Mouse (Mus musculus): ENCODE results near the gene Foxn3. TPM values are rescaled to one million over a fixed set of nuclear protein-coding genes. Genes with fewer than 3 reads are reported as not detected.

Gene Foxn3
- total RNA-seq, 1 experiment from 2014 or later: 98.9 TPM

GRCm38 (mm10) chr12:99162639-99163341, 400.6 kb downstream of the Foxn3 start:
- no peak for DNase-seq

- DNase-seq: no peak
These were observed 401.2 kb downstream of the Foxn3 start for GRCm38 (mm10) chr12:99162188-99162587.

DNA sequence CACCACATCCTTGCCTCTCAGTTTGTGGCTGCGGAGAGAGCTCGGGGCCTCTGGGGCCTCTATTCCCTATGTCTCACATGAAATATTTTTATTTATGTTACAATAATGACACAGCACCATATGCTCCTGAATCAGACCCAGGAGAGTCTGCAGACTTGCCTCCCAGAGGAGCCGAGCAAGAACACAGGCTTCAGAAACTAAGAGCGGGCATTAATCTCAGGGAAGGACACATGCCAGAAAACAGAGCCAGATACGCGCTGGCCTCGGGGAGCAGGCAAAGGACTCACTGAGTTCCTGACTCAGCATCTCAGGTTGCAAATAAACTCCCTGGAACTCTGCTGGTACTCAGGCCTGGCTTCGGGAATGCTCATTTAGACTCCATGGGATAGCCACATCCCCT, 403.3 kb downstream of the Foxn3 start:
- DNase-seq: peak; percentile 39

DNA sequence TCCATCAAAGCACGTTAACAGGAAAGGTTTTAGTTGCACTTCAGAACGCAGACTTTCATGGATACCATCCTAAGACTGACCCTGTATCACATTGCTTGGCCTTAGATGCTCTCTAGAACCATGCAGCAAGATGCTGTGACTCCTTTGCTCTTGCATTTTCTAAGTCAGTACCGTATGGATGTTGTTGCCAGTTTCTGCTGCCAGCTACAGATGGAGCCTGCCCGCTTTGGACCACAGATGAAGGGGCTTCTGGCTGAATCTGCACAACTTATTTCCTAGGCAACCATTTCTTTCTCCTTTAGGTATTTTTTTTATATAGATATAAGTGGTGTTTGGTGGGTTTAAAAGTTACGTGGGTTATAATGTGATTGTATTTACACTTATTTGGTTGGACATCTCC, 407.5 kb downstream of the Foxn3 start:
- no peak for DNase-seq

DNA sequence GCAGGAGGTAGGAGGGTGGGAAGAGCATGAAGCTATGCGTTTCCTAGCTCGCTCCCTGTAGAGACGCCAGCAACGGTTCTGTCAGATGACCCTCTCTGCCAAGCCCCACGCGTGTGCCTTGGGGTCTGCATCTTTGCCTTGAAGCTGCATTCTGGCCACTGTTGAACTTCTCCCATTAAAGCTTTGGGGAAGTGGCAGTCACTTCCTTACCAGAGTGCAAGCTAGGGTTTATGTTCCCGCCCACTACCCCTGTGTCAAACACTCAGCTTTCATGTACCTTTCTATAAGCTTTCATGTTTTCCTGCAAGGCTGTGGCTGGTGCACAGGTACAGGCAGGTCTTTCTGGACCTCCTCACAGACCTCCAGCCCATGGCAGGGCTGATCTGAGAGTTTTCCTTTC, 409.2 kb downstream of the Foxn3 start:
- DNase-seq: no peak

GRCm38 (mm10) chr12:99153664-99154063, 409.7 kb downstream of the Foxn3 start:
- no peak for DNase-seq

DNA sequence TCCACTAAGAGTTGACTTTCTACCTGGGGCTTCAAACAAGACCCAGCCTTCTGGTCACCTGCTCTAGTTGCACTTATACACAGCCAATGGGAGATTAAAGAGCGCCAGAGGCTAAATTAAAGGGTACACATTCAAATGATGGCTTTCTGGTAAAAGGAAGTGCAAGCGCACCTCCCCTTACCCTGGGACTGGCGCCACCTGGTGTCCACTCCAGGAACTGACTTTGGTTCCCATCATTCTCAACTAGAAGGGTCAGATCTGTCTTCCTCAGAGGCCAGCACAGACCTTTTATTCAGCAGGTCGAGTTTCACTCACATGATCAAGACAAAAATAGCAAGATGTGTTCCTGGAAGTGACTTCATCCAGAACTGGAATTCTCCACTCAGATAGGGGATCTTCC, 413.3 kb downstream of the Foxn3 start:
- peak; percentile 69 for DNase-seq

DNA sequence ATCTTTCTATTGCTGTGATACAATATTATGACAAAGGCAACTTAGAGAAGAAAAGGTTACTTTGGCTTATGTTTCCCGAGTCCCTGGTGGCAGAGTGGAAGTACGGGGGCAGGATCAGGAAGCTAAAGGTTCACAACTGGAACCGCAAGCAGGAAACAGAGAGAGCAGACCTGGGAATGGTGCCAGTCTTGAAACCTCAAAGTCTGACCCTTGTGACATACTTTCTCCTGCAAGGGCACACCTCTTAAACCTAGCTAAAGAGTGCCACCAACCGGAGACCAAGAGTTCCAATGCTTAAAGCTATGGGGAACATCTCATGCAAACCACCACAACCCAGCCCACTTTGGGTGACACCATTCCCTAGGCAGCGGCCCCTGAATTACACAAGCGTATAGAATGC, 414.2 kb downstream of the Foxn3 start:
- DNase-seq: no peak

Measured in adrenal gland, postnatal 25 days (tissue).